Mouse (Mus musculus) C2C12 (cell line): Measurements from ENCODE around the gene Gtf2e1.

Source experiments
- CEBPB ChIP-seq: IDR thresholded peaks from one replicate; pipeline ENCODE4 v1.6.1; 2011; ENCODE audit warnings: low read depth, mild to moderate bottlenecking, control low read depth, moderate library complexity
- CTCF ChIP-seq: IDR thresholded peaks from one replicate; pipeline ENCODE4 v1.5.1; 2011; ENCODE audit not compliant: control insufficient read depth, insufficient read depth, insufficient read length
- MYOD1 ChIP-seq: IDR thresholded peaks from one replicate; pipeline ENCODE4 v1.6.1; 2011; ENCODE audit warnings: low read depth; ENCODE audit not compliant: control insufficient read depth, insufficient read length
- MYOG ChIP-seq: IDR thresholded peaks from one replicate; pipeline ENCODE4 v1.6.1; 2011; ENCODE audit not compliant: control insufficient read depth, insufficient read length; ENCODE audit errors: extremely low read depth
- USF1 ChIP-seq: IDR thresholded peaks from one replicate; pipeline ENCODE4 v1.6.1; 2011; ENCODE audit warnings: low read depth, mild to moderate bottlenecking, control low read depth, moderate library complexity

GRCm38 (mm10) chr16:37565117-37565516, 25.5 kb upstream of the Gtf2e1 start:
- no peak for TF ChIP-seq CTCF
- no peak for TF ChIP-seq USF1
- TF ChIP-seq MYOG = no peak
- no peak for TF ChIP-seq CEBPB
- TF ChIP-seq MYOD1 = no peak
